Mouse (Mus musculus) fibroblast of lung, adult 2 months (primary cell): Measurements from ENCODE around the gene Ttf2.
A peak's percentile ranks its signal among the peaks of the same experiment; 100 is the strongest.

Source experiments
- DNase-seq: peaks from one replicate; pipeline ENCODE4 v3.0.0-alpha.2; 2011; ENCODE audit warnings: low read depth

Gene Ttf2

GRCm38 (mm10) chr3:100973906-100974305, 4.4 kb upstream of the Ttf2 start:
- no peak for DNase-seq

- no peak for DNase-seq
These were observed 5.5 kb downstream of the Ttf2 start for GRCm38 (mm10) chr3:100963849-100964542.

DNA sequence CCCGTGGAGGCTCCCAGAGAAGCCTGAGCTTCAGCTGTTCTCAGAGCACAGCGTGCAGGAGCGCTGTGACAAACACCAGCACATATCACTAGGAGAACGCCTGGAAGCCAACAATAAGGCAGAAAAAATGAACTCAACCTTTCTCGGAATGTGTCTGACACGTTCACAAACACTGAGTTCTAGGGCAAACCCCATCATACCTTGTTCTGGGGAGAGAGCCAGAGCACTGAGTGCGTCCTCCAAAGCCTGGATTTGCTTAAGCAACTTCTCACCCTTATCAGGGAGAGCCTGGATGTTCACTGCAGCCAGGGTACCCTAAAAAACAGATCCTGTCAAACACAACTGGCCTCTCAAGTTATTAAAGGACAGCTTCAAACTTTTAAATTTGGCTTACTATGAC, 8.0 kb downstream of the Ttf2 start:
- DNase-seq: no peak

GRCm38 (mm10) chr3:100961007-100961406, 8.5 kb downstream of the Ttf2 start:
- no peak for DNase-seq

- DNase-seq: no peak
These were observed 14.8 kb downstream of the Ttf2 start for GRCm38 (mm10) chr3:100954616-100955015.

DNA sequence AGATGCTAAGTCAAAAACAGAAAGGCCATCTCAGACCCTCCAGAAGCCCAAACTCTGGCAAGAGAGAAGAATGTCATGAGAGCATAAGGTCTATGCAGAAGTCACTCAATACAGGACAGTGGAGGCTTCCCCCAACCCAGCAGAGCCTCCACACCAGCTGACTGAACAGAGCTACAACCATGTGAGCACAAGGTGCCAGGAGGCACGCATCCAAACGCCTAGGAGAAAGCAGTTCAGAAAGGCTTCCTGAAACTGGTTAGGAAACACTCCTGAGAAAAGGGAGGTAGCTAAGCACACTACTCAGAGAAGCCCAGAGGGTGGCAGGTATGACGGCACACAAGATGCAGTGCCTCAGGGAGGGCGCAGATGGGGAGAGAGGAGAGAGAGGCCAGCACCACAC, 17.9 kb downstream of the Ttf2 start:
- no peak for DNase-seq

DNA sequence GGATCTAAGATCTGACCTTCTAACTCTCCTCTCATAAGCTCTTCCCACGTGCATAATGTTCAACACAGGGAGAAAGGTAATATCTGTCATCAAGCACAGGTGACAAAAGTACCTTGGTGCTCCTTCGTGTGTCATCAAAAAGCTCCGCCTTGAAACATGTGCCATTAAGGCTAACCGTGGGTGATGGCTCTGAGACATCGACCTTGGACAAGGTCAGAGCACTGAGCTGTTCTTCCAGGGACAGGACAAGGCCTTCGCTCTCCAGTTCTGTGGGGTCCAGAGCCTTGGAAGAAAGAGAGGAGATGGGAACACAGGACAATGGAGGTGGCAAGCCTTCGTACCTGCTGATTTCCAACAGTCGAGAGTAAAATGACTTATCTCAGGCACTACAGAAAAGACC, 22.2 kb downstream of the Ttf2 start:
- DNase-seq: no peak

DNA sequence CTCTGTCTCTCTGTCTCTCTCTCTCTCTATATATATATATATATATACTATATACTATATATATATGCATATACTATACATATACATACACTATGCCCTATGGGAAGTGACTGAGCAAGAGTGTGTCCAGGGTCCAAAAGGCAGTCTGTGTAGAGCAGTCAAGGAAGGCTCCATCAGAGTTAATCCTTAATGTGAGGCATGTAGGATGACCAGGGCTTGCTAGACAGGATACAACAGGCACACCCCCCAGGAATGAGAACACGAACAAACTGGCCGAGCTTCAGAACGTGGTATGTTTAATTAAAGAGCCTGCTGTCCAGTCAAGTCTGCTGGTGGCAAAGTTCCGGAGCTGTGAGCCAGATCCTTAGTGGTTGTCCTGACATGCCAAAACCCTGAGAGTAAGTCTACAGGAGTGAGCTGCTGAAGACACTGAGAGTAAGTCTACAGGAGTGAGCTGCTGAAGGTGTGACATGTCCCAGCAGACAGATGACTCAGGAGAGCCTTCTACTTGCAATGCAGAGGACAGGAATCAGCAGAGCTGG, 28.9 kb downstream of the Ttf2 start:
- no peak for DNase-seq

GRCm38 (mm10) chr3:100938211-100938610, 31.3 kb downstream of the Ttf2 start:
- DNase-seq: no peak

GRCm38 (mm10) chr3:100936201-100936600, 33.3 kb downstream of the Ttf2 start:
- no peak for DNase-seq

GRCm38 (mm10) chr3:100935521-100935920, 33.9 kb downstream of the Ttf2 start:
- DNase-seq: no peak

- no peak for DNase-seq
These were observed 37.2 kb downstream of the Ttf2 start for GRCm38 (mm10) chr3:100932077-100932944.

DNA sequence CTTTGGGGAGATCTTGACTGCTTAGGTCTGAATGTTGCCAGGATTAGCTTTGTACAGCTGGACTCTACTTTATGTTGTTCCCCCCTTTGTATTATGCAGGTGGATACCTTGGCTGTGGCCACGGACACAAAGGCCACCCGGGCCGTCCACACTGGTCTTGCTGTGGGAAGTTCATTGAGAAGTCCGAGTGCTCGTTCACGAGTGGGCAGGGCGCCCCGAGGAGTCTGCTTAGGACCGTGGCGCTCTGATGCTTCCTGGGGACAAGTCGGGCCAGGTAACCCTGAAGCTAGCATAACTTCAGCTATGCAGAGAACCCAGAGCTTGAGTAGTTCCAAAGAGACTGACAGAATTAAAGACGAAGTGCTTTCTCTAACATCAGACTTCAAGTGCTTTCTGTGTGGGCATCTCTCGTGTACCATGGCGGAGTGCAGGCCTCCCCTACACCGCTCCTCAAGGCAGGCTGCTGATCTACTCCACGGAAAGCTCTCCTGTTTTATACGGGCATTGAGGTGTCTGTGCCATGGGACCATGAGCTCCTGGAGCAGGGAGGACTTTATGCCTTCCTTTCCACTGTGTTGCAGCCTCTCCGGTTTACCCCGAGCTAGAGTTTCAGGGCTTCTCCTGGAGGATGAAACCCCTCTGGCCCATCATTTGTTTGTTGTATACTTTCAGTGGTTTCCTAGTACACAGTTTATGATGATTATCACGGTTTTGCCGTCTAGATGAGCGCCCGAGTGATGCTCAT, 38.0 kb downstream of the Ttf2 start:
- no peak for DNase-seq

- DNase-seq: no peak
These were observed 44.3 kb downstream of the Ttf2 start for GRCm38 (mm10) chr3:100925176-100925575.

DNA sequence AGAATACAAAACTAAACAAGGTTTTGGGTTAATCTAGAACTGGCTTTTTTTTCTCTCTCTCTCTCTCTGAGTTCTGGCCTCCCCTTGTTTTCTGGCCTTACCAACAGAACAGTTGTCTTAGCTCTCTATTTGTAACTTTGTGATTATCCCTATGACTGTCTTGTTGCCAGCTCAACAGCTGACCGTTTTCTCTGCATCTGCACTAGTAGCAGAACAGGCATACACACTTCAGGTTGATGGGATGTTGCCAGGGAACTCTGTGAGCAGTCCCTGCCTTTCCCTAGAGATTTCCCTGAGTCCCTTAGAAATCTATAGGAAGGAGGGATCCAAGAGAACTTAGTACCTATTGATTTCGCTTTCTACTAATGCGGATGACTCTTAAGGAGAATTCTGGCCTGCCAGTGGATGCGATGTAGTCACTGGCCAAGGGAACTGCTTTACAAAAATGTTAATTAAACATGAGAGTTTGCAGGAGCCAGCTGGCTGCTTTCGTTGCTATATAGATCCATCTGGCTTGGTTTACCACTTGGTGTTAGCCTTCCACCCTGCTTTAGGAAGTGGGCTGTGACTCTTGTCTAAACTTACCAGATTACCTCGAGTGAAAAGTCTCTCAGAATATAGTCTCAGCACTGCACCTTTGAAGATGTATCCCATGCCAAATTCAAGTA, 45.3 kb downstream of the Ttf2 start:
- no peak for DNase-seq

DNA sequence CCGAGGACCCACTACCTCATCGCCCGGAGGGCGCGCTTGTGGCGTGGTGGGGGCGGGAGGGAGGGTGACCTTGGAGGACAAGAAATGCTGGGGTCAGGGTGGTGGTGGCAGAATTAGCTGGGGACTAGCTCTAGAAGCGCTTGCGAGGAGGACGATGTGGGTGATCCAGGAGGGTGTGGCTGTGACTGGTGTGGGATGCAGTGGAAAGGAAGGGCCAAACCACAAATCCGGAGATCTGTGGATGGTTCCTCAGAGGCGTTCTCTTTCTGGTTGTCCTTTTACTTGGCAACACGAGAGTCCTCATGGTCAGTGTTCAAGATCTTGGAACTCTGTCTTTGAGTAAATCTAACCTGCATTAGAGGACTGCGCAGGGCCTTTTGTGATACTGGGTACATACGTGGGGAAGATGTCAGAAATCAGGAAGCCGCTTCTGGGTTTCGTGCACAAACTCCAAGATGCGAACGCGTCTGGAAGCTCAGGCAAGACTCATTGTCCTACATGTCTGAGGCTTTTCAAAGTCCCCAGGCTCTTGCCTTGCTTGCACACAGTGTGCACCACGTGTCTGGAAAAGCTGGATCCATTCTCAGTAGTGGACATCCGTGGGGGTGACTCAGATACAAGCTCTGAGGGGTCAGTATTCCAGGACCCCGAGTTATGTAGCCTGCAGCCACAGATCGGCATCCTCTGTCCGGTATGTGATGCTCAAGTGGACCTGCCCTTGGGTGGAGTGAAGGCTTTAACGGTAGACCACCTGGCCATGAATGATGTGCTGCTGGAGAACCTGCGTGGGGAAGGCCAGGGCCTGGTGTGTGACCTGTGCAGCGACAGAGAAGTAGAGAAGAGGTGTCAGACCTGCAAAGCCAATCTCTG, 46.7 kb downstream of the Ttf2 start:
- no peak for DNase-seq

GRCm38 (mm10) chr3:100921825-100922505, 47.5 kb downstream of the Ttf2 start, which contains the start of gene Trim45:
Gene Trim45, plus strand, starts transcription at chr3:100922202.
- peak; percentile 100 for DNase-seq

DNA sequence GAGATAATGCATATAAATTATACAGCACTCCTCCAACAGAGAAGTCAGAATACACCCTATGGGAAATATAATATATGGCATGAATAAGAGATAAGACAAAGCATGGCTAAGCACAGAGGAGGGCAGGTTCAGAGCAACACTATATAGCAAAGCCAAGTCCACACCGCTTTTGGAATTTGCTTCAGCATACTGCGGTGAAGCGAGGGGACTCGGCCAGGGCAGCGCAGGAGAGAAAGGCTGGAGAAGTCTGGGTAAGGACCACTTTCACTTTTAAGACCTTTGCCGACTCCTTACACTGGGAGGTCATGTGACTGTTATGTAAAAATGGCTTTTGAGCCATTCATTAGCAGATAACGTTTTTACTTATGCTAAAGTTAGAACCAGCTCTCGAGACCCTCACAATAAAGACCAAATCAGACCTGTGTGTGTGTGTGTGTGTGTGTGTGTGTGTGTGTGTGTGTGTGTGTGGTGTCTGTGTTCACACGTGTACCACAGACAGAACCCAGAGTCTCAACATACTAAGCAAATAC, 48.8 kb downstream of the Ttf2 start:
- no peak for DNase-seq

- DNase-seq: peak; percentile 18
These were observed 52.6 kb downstream of the Ttf2 start for GRCm38 (mm10) chr3:100916844-100917243.
